Mouse (Mus musculus): ENCODE data around the gene Prc1. TPM values are rescaled to one million over a fixed set of nuclear protein-coding genes. Genes with fewer than 3 reads are reported as not detected.

Gene Prc1
- polyA plus RNA-seq, 1 experiment from 2014 or later = 121 TPM

DNA sequence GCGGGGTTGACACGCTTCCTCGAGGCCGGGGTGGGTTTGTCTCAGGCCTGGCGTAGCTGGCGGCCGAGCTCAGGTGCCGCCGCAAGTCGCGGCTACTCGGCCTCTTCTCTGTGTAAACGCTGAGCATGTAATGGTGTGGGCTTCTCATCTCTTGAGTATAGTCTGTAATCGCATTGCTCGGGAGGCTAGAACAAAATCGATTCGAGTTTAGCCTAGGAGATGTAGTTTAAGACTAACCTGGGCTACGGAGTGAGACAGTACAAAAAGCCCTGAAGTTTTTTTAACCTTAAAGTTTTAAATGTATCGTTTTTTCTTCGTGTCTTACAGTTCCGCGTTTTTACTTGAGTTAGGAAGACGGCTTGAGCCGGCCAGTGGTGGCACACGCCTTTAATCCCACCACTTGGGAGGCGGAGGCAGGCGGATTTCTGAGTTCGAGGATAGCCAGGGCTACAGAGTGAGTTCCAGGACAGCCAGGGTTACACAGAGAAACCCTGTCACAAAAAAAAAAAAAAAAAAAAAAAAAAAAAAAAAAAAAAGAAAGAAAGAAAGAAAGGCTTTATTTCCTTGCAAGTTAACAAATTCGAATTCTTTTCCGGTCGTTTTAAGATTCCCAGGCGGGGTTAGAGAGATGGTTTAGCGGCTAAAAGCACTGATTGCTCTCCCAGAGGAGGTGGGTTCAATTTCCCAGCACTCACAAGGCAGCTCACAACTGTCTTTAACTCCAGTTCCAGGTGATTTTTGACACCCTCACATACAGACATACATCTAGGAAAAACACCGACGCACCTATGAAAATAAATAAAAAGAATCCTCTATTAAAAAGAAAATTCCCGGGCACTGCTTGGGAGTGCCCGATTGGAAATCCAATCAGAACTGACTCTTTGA, 756 bp downstream of the Prc1 start:
- Histone ChIP-seq H3K9me3 (no peaks in the 10 kb centered on the region), H3K4me3 (peak overlapping the region; percentile 79), H3K4me2 (replicated peaks) (peak overlapping the region; percentile 92), H3K36me3 (peaks cover 25% of the 10 kb centered on the region), H3K27ac (peak overlapping the region; percentile 46; the same call in 1 of the 2 replicates), H3K9ac (peak overlapping the region; percentile 74), H3K27me3 (replicated peaks) (no peaks in the 10 kb centered on the region), H3K4me1 (peaks cover 14% of the 10 kb centered on the region)
- peak; percentile 52; the same call in 1 of the 2 replicates for ATAC-seq (ENCODE audit: low FRiP score, low read depth)
- WGBS = 8% methylated on average over 37 of the region's 37 CpGs

DNA sequence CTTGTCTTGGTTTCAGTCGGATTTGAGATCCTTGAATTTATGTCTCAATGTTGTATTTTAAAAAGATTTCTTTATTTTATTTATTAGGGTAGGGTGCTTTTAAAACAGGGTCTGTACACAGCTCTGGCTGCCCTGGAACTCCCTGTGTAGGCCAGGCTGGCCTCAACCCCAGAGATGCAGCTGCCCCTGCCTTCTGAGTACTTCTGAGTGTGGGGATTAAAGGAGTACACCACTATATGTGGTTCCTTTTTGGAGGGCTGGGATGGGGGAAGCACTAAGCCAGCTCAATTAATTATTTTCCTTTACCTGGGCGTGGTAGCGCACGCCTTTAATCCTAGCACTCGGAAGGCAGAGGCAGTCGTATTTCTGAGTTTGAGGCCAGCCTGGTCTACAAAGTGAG, 2.2 kb downstream of the Prc1 start:
- Histone ChIP-seq H3K9ac (no peak overlapping the region), H3K4me3 (no peak overlapping the region), H3K36me3 (peaks cover 22% of the 10 kb centered on the region), H3K4me1 (peaks cover 14% of the 10 kb centered on the region), H3K27ac (no peak overlapping the region), H3K9me3 (no peaks in the 10 kb centered on the region), H3K27me3 (replicated peaks) (no peaks in the 10 kb centered on the region), H3K4me2 (replicated peaks) (peak overlapping the region; percentile 92)
- ATAC-seq (ENCODE audit: low FRiP score, low read depth) = no peak
- WGBS = 93% methylated on average over 6 of the region's 6 CpGs

DNA sequence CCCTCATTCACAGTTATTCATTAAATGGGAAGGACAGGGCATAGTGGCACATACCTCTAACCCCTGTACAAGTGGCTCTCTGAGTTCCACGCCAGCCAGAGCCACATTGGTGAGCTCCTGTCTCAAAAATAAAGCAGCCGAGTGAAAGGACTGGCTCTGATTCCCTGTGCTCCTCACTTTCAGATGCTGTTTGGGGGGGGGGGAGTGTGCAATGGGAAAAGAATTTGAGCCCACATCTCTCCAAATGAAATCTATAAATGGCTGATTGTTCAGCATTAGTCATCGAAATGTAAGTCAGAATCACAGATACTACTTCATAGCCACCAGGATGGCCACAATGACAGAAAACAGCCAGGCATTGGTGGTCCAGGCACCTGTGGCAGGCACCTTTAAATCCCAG, 2.8 kb downstream of the Prc1 start:
- H3K4me1 ChIP-seq = peaks cover 14% of the 10 kb centered on the region
- H3K9me3 ChIP-seq = no peaks in the 10 kb centered on the region
- H3K9ac ChIP-seq = no peak overlapping the region
- 90% methylated on average over 3 of the region's 3 CpGs for WGBS
- peaks cover 26% of the 10 kb centered on the region for H3K36me3 ChIP-seq
- H3K4me2 ChIP-seq (replicated peaks) = no peak overlapping the region
- no peak overlapping the region for H3K4me3 ChIP-seq
- H3K27me3 ChIP-seq (replicated peaks) = no peaks in the 10 kb centered on the region
- ATAC-seq (ENCODE audit: low FRiP score, low read depth) = no peak
- H3K27ac ChIP-seq = no peak overlapping the region

DNA sequence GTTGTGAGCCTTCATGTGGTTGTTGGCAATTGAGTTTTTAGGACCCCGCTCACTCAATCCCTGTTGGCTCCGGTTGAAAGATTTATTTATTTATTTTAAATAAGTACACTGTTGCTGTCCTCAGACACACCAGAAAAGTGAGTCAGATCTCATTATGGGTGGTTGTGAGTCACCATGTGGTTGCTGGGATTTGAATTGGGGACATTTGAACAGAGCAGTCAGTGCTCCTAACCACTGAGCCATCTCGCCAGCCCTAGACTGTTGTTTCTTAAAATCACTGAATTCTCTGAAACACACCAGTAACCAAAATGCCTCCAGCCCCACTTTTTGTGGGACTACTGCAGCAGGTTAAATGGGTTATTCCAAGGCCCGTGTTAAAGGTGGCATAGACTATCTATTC, 4.5 kb downstream of the Prc1 start:
- Histone ChIP-seq H3K4me1 (peaks cover 14% of the 10 kb centered on the region), H3K4me3 (no peak overlapping the region), H3K27me3 (replicated peaks) (no peaks in the 10 kb centered on the region), H3K36me3 (peaks cover 29% of the 10 kb centered on the region), H3K27ac (no peak overlapping the region), H3K9ac (no peak overlapping the region), H3K9me3 (no peaks in the 10 kb centered on the region), H3K4me2 (replicated peaks) (no peak overlapping the region)
- ATAC-seq (ENCODE audit: low FRiP score, low read depth) = no peak
- 93% methylated on average over 4 of the region's 4 CpGs for WGBS

DNA sequence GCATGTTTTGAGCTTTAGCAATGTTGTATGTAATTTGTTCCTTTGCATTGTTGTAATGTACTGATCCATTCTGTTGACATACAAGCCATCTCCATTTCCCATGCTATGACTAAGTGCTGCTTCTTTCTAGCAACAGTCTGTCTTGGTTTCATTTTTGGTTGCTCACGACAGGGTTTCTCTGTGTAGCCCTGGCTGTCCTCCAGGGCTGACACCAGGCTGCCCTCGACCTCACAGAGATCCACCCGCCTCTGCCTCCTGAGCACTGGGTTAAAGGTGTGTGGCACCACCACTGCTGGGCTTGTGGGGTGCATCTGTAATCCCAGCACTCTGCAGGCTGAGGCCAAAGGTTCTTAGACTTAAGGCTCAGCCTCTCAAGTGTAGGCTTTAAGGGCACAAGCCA, 5.3 kb downstream of the Prc1 start:
- ATAC-seq (ENCODE audit: low FRiP score, low read depth) = no peak
- Histone ChIP-seq H3K4me1 (peaks cover 11% of the 10 kb centered on the region; the same call in 1 of the 2 replicates), H3K4me3 (no peak overlapping the region), H3K27ac (no peak overlapping the region), H3K9me3 (no peaks in the 10 kb centered on the region), H3K4me2 (replicated peaks) (no peak overlapping the region), H3K36me3 (peaks cover 37% of the 10 kb centered on the region), H3K9ac (no peak overlapping the region), H3K27me3 (replicated peaks) (no peaks in the 10 kb centered on the region)
- 97% methylated on average over 3 of the region's 3 CpGs for WGBS

DNA sequence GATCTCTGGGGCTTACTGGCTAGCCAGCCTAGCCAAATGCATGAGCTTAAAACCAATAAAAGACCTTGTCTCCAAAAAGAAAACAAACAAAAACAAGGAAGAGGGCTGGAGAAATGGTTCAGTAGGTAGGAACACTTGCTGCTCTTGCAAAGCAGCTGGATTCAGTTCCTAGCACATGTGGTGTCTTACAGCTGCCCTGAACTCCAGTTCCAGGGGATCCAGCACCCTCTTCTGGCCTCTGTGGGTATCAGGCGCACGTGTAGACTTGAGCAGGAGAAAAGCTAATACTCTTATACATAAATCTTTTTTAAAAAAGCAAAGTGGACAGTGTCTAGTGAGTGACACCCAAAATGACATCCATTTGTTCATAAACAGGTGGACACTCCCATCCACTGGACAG, 7.3 kb downstream of the Prc1 start:
- Histone ChIP-seq H3K27ac (no peak overlapping the region), H3K9me3 (no peaks in the 10 kb centered on the region), H3K9ac (no peak overlapping the region), H3K4me3 (no peak overlapping the region), H3K4me2 (replicated peaks) (no peak overlapping the region), H3K36me3 (peaks cover 55% of the 10 kb centered on the region), H3K4me1 (peaks cover 3% of the 10 kb centered on the region; the same call in 1 of the 2 replicates), H3K27me3 (replicated peaks) (no peaks in the 10 kb centered on the region)
- WGBS = 93% methylated on average over 2 of the region's 2 CpGs
- ATAC-seq (ENCODE audit: low FRiP score, low read depth) = no peak

DNA sequence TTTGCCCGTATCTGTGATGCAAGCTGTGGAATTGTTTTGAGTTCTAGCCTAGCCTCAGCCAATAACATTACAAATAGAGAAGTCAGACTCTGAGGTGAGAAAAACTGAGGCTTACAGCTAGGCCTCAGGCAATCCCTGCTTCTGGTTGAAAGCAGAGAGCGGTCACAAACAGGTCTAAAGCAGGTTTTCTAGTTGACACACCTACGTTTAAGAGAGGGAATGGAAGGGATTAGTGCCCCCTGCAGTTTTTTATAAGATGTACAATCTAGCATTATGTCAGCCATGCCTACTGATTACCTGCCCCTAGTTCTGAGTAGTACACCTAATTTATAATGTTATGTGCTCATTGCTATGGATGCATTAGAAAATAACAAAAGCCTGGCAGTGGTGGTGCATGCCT, 13.5 kb downstream of the Prc1 start:
- H3K9me3 ChIP-seq = no peaks in the 10 kb centered on the region
- H3K36me3 ChIP-seq = peaks cover 77% of the 10 kb centered on the region
- no peak overlapping the region for H3K9ac ChIP-seq
- ATAC-seq (ENCODE audit: low FRiP score, low read depth) = no peak
- H3K4me2 ChIP-seq (replicated peaks) = no peak overlapping the region
- no peaks in the 10 kb centered on the region for H3K4me1 ChIP-seq
- no peaks in the 10 kb centered on the region for H3K27me3 ChIP-seq (replicated peaks)
- 90% methylated on average over 3 of the region's 3 CpGs for WGBS
- no peak overlapping the region for H3K4me3 ChIP-seq
- no peak overlapping the region for H3K27ac ChIP-seq

DNA sequence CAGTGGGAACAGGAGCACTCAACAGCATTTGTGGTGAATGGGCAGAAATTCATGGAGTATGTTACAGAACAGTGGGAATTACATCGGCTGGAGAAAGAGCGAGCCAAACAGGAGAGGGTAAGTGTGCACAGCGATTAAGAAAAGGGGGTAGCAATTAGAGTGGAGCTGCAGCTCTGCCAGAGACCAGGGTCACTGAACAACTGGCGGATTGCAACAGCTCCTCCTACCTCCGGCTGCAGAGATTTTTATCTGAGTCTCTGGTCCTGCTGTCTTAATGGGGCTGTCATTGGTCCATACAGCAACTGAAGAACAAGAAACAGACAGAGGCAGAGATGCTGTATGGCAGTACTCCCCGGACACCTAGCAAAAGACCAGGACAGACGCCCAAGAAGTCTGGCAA, 16.5 kb downstream of the Prc1 start:
- H3K27ac ChIP-seq = no peak overlapping the region
- no peak overlapping the region for H3K9ac ChIP-seq
- H3K36me3 ChIP-seq = peaks cover 86% of the 10 kb centered on the region
- no peak overlapping the region for H3K4me2 ChIP-seq (replicated peaks)
- H3K9me3 ChIP-seq = no peaks in the 10 kb centered on the region
- no peak for ATAC-seq (ENCODE audit: low FRiP score, low read depth)
- WGBS = 93% methylated on average over 7 of the region's 7 CpGs
- H3K4me3 ChIP-seq = no peak overlapping the region
- H3K27me3 ChIP-seq (replicated peaks) = no peaks in the 10 kb centered on the region
- no peaks in the 10 kb centered on the region for H3K4me1 ChIP-seq

DNA sequence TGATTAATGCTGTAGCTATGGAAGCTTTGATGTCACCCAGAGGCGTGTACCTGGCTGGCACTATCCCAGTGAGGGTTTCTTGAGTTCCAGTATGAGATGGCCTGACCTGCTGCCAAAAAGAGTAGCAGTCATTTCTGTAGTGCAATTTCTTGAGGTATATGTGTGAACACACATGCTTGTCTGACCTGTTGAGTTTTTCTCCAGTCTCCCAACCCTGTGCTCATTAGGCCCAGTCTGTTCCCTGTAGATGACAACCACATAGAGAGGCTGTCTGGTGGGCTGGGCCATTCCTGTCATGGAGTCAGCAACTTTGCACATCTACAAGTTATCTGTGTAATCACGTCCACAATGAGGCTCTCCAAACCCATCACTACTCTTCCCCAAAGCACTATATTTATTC, 21.5 kb downstream of the Prc1 start:
- Histone ChIP-seq H3K9ac (no peak overlapping the region), H3K4me1 (no peaks in the 10 kb centered on the region), H3K4me3 (no peak overlapping the region), H3K27me3 (replicated peaks) (no peaks in the 10 kb centered on the region), H3K4me2 (replicated peaks) (no peak overlapping the region), H3K9me3 (no peaks in the 10 kb centered on the region), H3K36me3 (peaks cover 78% of the 10 kb centered on the region), H3K27ac (no peak overlapping the region)
- ATAC-seq (ENCODE audit: low FRiP score, low read depth) = no peak
- 89% methylated on average over 2 of the region's 2 CpGs for WGBS

DNA sequence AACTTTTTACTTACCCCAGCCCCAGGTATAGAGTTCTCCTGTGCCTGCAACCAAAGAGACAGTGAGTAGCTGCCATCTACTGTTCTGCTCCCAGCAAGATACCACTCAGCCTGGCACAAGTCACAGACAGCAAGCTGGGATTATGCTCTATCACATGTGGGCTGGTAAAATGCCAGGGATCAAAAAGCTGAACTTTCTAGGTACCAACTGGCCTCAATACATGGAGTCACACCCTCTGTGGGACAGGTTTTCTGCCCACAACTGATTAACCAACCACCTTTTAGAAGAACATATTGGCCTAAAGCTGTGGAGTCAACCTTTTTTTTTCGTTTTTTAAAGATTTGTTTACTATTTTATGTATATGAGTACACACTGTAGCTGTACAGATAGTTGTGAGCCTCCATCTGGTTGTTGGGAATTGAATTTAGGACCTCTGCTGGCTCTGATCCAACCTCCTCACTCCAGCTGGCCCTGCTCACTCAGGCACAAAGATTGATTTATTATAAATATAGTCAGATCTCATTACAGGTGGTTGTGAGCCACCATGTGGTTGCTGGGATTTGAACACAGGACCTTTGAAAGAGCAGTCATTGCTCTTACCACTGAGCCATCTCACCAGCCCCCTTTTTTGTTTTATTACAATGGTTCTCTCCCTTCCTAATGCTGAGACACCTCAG, 23.3 kb downstream of the Prc1 start:
- no peak for ATAC-seq (ENCODE audit: low FRiP score, low read depth)
- peaks cover 65% of the 10 kb centered on the region for H3K36me3 ChIP-seq

DNA sequence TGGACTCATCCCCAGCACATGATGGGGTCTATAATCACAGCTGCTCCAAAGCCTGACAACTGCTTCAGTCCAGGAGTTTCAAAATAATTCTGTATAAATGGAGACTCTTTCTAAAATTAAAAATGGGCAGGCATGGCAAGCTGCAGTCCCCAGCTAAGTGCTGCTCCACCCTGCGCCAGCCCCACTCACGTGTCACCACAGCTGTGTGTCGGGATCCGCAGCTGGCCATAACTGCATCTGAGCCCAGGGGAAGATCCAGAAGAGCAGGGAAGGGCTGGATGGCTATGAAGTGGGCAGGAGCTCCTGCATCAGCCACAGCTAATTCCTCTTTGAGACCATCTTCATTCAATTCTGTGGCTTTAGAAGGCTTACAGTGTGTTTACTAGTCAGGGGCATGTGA, 24.4 kb downstream of the Prc1 start:
- H3K9ac ChIP-seq = no peak overlapping the region
- no peak overlapping the region for H3K4me2 ChIP-seq (replicated peaks)
- WGBS = 95% methylated on average over 4 of the region's 4 CpGs
- H3K27ac ChIP-seq = no peak overlapping the region
- no peaks in the 10 kb centered on the region for H3K9me3 ChIP-seq
- H3K4me3 ChIP-seq = no peak overlapping the region
- no peaks in the 10 kb centered on the region for H3K27me3 ChIP-seq (replicated peaks)
- peaks cover 54% of the 10 kb centered on the region for H3K36me3 ChIP-seq
- no peak for ATAC-seq (ENCODE audit: low FRiP score, low read depth)
- H3K4me1 ChIP-seq = peaks cover 11% of the 10 kb centered on the region

More for the DNA sequence above, 23.3 kb downstream of the Prc1 start:
- Histone ChIP-seq H3K9ac (no peak overlapping the region), H3K9me3 (no peaks in the 10 kb centered on the region), H3K27me3 (replicated peaks) (no peaks in the 10 kb centered on the region), H3K4me3 (no peak overlapping the region), H3K27ac (no peak overlapping the region), H3K4me2 (replicated peaks) (no peak overlapping the region), H3K4me1 (no peaks in the 10 kb centered on the region)
- WGBS = 83% methylated on average over 1 of the region's 1 CpGs

DNA sequence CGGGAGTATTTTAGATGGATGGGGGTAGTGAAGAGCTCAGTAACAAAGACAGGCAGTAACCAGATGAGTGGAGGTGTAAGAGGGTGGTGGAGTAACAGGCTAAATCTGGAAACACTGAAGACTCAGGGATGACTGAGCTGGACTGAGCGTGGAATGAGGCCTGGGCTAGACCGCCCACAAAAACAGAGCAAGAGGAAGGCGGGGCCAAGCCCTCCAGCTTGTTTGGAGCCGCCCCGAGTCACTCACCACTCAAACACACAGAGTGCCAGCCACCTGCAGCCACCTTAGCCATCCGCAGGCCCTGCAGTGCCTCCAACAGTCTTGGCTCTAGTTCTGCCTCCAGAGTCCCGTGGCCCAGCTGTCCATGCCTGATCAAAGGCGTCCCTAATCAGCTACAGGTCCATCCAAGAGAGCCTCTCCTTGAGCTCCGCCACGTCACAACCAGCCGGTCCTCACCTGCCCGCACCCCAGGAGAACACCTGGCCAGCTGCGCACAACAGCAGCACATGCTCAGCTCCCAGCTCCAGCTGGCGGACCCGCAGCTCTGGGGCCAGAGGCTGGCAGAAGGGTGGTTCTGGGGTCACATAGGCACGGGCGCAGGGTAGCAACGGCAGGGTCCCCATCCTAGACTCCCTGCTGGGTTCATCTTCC, 25.7 kb downstream of the Prc1 start:
- Histone ChIP-seq H3K4me3 (no peak overlapping the region), H3K4me2 (replicated peaks) (no peak overlapping the region), H3K27ac (no peak overlapping the region), H3K9me3 (no peaks in the 10 kb centered on the region), H3K9ac (no peak overlapping the region), H3K36me3 (peaks cover 42% of the 10 kb centered on the region), H3K4me1 (peaks cover 13% of the 10 kb centered on the region), H3K27me3 (replicated peaks) (no peaks in the 10 kb centered on the region)
- WGBS = 83% methylated on average over 19 of the region's 19 CpGs
- no peak for ATAC-seq (ENCODE audit: low FRiP score, low read depth)

Measured in neural tube, embryonic 12.5 days (tissue).